Mouse (Mus musculus) heart, postnatal 14 days (tissue): ENCODE measurements around the gene Cacnb1. TPM values are rescaled to one million over a fixed set of nuclear protein-coding genes. Genes with fewer than 3 reads are reported as not detected.

ENCODE experiments used
- DNase-seq, 2 experiments: peaks; one replicate each; pipeline ENCODE4 v3.0.0; 2021 to 2022
- intact Hi-C: fragments of 180-260 bp; cut with DNase I; formaldehyde crosslinking; loops from one replicate; pipeline ENCODE4 v1.15.1; 2025
- total RNA-seq, 2 experiments: library from RNA; stranded (reverse); gene quantifications; 2 replicates each; pipeline ENCODE4 v1.2.3; 2021

Gene Cacnb1
- total RNA-seq, 2 experiments from 2014 or later, result 5.5 to 6.9 TPM

DNA sequence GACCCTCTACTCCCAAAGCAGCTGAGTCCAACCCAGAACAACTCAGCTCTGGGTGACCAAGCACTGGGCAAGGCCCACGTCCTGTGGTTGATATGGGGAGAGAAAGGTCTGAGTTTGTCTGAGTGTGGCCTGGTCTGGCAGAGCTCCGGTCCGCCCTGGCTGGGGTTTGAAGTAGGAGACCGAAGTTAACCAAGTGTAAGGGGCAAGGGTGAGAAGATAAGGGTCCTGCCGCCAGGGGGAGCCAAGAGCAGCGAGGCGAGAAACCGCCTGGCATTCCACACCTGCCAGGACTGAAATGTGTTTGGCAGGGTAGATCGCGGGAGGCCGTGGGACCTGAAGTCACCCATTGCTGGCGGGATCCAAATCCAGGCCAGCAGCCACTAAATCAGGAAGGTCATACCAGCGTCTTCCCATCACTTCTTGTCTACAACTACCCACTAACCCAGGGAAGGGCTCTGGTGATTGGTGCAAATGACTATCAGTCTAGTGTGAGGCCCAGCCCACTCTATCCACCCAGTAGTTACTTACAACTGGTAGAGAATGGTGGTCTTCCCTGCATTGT is 28.2 kb downstream of the Cacnb1 start:
- DNase-seq, result peak; percentile 84 to 89
- intact Hi-C loops, result no loop called here

DNA sequence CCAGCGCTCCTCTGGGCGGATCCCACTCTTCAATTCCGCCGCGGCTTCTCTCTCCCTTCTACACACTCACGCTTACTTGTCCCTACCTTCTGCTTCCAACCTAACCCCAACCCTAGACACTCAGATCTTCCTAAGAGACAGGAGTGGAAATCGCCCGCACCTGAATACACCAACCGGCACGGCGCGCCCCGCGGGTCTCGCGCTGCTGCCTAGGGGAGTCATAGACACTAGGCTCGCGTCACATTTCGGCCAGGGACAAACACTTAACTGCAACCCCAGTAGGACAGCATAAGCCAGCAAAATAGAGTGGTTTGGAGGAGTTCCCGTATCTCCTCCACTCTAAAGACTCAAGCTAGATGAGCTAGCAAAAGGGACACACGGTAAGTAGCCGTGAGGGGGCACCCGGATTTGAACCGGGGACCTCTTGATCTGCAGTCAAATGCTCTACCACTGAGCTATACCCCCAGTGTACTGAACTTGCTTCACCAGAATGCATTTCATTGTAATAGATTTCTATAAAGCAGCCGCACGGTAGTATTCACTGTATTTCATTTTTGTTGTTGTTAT is 34.2 kb downstream of the Cacnb1 start:
- DNase-seq, result peak; percentile 88
- intact Hi-C loops, result loop anchor here (2.0 to 5.0 kb wide), 3 partner anchors 34 to 286 kb away; partner anchors contain the start of genes Cacnb1, Lasp1, Pcgf2 and Psmb3

DNA sequence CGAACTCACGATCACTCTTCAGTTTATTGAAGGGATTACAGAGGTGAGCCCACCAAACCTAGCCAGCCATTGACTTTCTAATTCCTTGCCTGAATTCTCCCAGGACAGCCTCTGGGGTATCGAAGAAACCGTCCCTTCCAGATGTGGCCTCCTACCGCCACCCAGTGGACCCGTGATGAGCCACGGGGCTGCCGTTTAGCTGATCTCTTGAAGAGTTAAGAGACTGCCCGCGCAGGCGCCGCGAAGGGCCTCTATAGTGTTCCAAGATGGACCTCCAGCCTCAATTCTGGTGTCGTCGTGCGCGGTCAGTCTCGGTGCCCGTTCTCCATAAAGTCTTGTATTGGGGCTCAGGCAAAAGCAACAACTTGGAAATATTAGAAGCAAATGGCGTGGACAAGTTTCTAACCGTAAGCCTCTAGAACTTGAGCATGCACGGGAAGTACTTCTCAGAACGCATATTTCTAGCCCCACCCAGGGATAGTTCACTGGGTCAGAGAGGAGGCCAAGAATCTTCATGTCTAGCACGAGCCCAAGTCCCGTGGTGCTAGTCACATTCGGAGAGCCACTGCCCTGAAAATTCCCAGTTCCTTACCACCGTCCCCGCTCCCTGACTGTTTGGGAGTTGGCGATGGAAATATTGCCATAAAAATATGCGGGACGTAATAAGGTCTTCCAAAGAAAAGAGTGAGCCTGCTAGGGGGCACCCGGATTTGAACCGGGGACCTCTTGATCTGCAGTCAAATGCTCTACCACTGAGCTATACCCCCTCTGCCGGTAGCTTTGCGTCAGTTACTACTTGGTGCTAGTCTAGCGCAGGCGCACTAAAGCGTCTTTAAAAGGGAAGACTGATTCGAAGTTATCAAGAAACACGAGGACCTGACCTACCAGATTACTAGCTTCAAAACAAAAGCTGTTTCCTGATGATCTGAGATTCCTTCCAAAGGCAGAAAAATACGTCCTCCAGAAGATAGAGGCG is 35.0 kb downstream of the Cacnb1 start:
- intact Hi-C loops, result loop anchor here (1.0 to 5.0 kb wide), 5 partner anchors 35 to 286 kb away; partner anchors contain the start of genes Cacnb1, Lasp1, Pcgf2 and Psmb3
- peak; percentile 91 to 96 for DNase-seq

DNA sequence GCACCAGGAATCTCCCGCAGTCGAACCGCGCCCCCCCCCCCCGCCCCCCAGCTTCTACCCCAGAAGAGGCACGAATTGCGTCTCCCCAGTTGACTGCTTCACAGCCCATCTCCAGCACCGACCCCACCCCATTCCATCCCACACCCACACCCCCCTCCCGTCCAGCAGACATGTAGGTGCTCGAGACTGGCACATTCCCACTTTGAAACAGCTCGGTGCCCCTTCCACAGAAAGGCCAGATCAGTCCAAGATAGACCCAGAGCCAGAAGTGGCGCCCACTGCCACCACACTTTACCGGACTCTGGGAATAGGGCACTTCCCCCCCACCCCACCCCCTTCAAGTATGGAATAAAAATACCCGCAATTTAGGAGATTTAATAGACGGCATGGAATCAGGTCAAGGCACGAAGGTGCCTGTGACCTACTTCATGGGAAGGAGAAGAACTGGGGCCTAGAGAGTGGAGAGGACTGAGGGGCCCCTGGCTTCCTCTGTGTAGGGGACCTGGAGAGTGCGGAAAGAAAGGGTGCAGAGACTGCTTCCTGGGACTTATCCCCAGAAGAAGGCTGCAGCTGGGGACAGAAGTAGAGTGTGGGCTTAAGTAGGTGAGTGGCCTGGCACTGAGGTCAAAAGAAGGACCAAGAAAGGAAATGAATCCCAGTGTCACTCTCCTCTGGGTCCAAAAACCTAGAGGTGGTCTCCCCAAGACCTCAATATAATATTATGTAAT is 35.9 kb downstream of the Cacnb1 start:
- intact Hi-C loops, result loop anchor here (1.0 to 5.0 kb wide), 3 partner anchors 50 to 285 kb away; partner anchors contain the start of genes Pcgf2 and Psmb3
- DNase-seq, result no peak

DNA sequence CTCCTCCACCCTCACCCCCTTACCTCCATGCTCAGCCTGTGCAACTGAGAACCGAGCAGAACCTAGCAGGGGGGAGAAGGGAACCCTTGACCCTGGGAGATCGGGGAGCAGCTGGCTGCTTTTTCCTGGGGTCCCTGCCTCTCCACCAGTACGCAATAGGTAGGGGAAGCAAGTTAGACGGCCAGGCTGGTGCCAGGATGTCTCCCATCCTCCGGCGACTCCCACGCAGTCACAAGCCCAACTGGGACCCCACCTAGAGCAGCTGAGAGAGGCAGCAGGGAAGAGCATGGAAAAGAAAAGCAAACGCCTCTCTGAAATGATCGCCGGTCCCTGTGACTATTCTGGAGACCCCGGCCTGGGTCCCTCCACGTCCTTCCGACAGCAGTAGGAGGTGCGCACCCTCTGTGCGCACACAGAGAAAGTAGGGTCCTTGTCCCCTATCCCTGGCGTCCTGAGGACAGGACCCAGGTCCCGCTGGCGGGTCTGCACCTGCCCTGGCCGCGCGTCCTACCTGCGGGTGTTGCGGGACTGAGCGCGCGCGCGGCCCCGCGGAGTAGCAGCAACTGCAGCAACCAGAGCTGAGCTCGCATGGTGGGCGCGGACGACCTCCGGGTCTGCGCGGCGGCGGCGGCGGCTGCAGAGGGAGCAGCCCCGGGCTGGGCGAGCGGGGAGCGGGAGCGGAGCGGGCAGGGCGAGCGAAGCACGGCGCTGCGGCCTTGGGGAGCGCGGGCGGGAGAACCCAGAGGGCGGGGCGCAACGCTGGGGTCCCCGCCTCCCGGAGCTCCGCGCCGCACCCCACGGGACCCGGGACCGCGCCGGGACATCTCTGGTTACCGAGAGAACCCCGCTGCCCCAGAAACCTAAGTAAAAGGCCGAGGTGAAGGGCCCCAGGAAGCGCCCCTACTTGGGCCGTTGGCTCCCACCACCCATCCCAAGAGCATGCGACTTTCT is 36.8 kb downstream of the Cacnb1 start, which contains the start of gene Plxdc1:
Gene Plxdc1 (minus strand): TSS at position 718 of the 951 bp plus-strand sequence.
- intact Hi-C loops, result loop anchor here (2.0 to 5.0 kb wide), 2 partner anchors 49 to 284 kb away; partner anchors contain the start of genes Pcgf2 and Psmb3
- peak; percentile 66 to 68 for DNase-seq

DNA sequence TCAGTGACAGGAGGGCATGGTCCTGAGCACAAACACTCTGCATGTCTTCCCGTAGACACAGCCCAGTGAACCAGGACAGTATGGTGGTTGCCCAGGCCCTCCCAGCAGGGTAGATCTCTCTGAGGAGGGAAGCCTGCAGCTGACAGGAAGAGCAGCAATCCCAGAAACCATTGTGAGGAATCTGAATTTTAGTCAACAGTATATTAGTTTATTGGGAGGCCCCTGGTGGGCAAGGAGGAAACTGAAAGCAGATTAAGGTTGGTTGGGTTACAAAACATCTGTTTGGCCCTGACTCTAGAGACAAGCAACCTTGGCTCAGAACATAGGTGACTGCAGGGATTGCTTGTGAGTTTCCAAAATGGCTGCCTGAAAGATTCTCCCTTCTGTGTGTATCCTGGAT is 38.9 kb downstream of the Cacnb1 start:
- no peak for DNase-seq
- intact Hi-C loops, result no loop called here

DNA sequence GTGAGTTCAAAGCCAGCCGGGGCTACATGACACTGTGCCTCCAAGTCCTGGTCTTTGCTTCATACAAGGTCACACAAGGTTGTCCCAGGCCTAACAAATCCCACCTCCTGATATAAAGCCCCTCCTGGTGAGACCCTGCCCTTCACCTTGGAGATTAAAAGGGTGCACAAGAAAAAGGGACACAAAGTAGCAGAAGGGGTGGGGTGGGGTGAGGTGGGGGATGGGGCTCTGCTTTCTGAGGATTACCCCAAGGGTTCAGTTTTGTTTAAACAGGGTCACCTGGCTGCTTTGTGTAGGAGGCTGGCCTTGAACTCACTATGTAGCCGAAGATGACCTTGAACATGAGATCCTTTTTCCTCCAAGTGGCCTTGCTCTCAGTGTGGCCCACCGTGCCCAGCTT is 39.3 kb downstream of the Cacnb1 start:
- no peak for DNase-seq
- intact Hi-C loops, result no loop called here

DNA sequence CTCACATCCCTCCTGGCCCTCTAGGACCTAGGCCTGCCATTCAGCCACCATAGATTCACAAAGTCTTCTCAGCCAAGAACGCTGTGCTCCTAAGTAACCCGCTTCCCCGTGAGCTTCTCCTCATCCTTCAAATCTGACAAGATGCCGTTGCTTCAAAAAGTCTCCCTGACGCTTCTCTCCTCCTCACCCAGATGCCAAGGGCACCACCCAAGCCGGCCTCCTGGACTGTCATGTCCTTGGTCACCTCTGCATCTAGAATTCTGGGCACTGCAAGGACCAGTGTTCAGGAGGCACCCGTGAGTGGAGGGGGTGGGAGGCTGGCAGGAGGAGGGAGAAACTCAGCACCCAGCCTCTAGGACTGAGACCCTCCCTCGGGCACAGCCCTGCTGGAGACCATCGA is 40.1 kb downstream of the Cacnb1 start:
- no peak for DNase-seq
- intact Hi-C loops, result no loop called here

DNA sequence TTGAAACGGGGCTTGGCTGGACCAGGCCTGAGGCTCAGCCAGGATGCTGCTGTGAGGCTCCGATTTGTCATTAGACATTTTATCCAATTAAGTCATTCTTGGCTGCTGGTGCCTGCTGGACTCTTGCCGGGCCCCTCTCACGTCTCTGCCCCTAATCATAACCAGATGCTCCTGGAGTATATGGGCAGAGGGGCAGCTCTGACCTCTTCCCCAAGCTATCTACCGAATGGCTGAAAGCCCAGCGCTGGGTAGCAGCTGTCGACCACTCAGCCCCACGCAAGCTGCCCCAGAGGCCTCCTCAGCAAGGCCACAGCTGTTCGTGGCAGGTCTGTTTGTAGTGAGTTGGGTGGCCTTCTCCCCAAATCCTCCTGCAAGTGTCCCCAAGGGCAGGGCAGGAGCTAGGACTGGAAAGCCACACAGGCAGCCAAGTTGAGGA is 42.3 kb downstream of the Cacnb1 start:
- intact Hi-C loops, result no loop called here
- peak; percentile 76 to 80 for DNase-seq

DNA sequence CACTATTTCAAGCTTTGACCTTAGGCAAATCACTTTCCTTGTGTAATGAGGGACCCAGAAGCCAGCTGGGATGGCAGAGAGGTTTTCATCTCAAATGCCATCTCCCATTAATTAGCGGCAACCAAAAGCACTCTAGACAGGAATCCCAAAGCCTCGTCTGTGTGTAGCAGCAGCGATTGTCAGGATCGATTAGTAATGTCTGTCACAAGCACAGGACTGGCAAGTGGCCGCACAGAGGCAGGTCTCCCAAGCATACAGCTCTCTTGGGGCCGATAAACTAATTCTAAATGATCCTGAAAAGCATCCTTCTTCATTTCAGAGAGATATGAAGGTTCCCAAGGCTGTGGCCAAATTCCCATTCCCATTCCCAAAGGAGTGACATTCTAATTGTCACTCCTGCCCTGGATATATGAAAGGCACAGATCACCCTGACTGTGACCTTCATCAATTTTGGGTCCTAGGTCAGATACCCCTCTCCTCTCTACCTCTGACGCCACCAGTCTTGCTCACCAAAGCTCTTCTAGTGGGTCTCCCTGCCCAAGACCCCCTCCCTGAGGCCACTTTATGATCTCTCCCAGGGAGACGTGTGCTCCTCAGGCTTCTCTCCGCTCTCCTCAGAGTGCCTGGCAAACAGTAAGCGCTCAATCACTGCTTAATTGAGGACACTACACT is 42.9 kb downstream of the Cacnb1 start:
- no peak for DNase-seq

DNA sequence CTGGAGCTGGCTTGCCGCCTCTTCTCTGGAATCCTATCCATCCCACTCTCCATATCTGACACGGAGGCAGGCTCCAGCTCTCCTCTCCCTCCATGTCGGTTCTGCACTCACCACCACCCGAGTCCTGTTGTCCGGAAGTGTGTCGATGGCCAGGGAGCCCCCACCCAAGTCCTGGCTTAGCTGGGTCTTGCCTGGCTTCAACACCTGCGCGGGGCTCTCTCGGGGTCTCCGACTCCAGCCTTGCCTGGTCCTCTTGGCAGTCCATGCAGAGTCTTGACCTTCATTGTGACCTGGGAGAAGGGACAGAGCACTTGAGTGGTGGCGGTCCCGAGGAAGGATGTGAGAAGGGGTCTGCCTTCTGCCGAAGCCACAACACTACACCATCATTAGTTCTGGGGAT is 44.4 kb downstream of the Cacnb1 start:
- intact Hi-C loops, result no loop called here
- no peak for DNase-seq

More for the DNA sequence above, 42.9 kb downstream of the Cacnb1 start:
- intact Hi-C loops, result no loop called here

DNA sequence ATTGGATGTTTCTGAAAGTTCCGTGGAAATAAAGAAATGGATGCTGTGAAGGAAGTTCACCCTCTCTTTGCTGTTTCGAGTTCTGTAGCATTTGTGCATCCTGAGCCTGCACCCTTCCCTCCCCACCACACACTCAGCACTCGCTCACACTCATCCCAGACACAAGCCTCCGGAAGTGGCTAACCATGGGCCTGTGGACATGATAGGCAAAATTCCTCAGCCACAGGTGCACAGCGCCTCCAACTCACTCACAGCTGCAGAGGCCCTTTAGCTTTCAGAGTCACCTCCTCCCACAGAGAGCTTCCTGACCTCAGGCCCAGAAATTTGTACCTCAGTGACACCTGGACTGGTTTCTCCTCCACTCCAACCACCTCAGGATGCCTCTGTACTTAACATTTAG is 45.0 kb downstream of the Cacnb1 start:
- intact Hi-C loops, result no loop called here
- no peak for DNase-seq

DNA sequence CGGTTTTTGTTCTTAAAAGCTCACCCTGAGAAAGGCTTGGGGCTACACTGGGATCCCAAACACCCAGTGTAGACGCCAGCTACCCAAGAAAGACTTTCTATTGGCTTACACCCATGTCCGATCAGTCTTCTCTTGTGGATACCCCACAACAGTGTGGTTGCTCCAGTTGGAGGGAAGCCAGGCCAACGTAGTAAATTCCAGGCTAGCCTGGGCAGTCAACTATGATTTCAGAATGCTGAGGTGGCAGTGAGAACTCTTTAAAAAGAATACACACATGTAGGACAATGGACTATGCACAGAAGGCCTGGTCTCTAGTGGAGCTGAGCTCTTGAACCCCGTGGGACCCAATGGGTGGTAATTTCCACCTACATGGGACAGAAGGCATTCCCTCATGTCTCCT is 48.1 kb downstream of the Cacnb1 start:
- intact Hi-C loops, result no loop called here
- DNase-seq, result no peak

DNA sequence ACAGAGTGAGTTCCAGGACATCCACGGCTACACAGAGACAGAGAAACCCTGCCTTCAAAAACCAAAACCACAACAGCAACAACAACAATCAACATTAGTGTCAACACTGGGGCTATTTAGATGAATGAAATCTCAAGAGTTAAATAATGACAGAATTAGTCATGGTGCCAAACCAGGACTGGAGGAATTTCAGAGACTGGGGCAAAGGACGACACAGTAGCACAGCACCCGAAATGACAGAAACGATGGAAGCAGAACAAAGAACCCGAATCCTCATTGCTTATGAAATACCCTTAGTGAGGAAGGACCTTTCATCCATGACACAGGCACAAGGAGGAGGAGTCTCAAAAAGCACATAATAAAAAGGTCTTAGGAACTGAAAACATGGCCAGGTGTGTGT is 48.7 kb downstream of the Cacnb1 start:
- DNase-seq, result no peak
- intact Hi-C loops, result no loop called here

DNA sequence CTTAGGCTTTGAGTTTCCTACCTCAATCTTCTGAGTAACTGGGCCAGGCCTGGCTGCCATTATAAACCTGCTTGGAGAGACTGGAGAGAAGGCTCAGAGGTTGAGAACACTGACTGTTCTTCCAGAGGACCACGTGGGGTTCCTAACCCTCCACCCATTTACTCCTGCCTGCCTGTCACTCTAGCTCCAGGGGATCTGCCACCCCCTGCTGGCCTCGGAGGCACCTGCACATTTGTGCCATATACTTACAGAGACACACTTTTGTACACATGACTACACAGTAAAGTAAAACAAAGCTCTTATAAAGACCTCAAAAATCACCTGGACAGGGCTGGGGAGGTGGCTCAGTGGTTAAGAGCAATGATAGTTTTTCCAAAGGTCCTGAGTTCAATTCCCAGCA is 50.4 kb downstream of the Cacnb1 start:
- intact Hi-C loops, result no loop called here
- no peak for DNase-seq

DNA sequence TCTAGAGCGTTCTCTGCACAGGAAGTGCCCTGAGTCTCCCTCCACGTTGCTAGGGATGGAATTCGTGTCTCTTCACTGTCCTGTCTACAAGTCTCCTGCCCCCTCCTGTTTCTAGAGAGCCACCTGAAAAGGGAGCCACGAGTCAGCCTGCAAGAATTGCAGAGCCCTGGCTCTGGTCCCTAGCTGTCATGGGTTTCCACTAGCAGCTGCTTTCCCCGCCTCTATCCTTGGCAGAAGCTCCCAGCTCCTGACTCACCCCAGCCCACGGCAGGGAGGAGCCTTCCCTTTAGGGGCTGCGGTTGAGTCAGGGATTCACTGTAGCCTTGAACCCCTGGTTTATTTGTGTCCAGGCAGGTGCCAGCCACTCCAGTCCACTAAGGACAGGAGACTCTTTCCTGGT is 51.6 kb downstream of the Cacnb1 start:
- peak; percentile 82 to 86 for DNase-seq
- intact Hi-C loops, result no loop called here

DNA sequence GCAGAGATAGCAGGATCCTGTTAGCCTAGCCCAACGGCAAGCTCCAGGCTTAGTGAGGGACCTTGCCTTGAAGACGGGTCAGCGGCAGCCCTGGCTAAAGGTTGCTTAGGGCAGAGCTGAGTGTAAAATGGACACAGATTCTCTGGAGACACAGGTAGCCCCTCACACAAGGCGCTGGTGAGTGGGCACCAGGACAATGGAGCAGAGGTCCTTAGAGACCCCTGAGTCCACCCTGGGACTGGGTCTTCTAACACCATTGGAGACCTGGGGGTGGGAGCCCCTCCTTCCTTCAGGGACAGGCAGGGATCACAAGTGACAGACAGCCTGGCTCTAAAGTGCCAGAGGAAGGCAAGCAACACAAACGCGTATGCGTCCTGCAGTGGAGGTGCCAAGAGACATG is 52.1 kb downstream of the Cacnb1 start:
- no peak for DNase-seq
- intact Hi-C loops, result no loop called here

DNA sequence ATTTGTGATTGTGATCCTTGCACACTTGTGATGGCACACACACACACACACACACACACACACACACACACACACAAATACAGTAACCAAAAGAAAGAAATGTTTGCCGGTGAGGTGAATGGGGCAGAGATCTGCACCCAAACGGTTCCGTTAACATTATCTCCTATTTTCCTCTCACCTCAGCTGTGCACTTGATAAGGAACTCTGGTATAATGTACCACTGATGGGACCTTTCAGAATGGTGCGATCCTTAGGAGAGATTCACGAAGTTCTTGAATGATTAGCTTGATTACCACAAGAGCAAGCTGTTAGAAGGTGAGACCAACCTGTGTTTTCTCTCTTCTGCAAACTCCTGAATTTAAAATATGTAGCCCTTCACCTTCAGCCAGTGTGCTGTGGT is 54.4 kb downstream of the Cacnb1 start:
- intact Hi-C loops, result no loop called here
- no peak for DNase-seq

DNA sequence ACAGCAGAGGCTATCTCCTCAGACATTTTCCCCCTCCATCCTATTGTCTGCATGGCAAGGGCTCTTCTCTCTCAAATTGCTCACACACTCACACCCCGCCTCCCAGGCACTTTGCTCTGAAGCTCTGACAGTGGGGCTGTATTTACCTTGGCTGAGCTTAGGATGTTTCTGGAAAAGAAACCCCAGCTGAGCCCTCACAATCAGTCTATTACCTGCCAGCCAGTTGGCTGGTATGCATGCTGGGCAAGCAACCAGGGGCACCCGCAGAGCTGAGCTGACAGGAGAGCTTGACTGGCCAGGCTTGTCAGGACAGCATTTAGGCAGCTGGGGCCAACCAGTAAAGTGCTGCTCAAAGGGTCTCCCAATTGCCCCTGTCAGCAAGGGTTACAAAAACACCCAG is 55.7 kb downstream of the Cacnb1 start:
- intact Hi-C loops, result no loop called here
- DNase-seq, result peak; percentile 44 to 73
